Mouse (Mus musculus): ENCODE measurements around the gene Slc22a17. TPM values are rescaled to one million over a fixed set of nuclear protein-coding genes. Genes with fewer than 3 reads are reported as not detected.

The Slc22a17 gene
- total RNA-seq, 1 experiment, result 5.2 TPM

DNA sequence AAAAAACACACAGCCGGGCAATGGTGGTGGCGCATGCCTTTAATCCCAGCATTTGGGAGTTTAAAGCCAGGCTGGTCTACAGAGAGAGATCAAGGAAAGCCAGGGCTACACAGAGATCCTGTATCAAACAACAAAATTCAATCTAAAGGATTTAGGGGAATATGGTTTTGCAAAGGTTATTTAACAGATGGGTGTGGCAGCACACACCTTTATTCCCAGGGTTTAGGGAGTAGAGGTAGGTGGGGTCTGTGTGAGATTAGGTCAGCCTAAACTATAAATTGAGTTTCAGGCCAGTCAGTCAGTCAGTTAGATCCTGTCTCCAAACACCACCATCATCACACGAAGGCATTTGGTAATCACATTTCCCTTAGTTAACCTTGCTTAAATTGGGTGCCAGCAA is 20.7 kb downstream of the Slc22a17 start, which contains the start of gene Pabpn1:
Pabpn1 (plus strand) TSS at position 301 of the 400 bp plus-strand sequence.
- H3K9ac ChIP-seq (ENCODE audit: insufficient read depth, low read depth, low read length, poor library complexity, severe bottlenecking), result peak within 1 kb of the TSS; percentile 25; the same call in 1 of the 2 replicates
- peaks cover 12% of the 10 kb centered on the region for H3K36me3 ChIP-seq (ENCODE audit: control insufficient read depth, insufficient read depth, low read length, poor library complexity, severe bottlenecking)
- peak within 1 kb of the TSS; percentile 31; the same call in 1 of the 2 replicates for H3K27ac ChIP-seq (ENCODE audit: insufficient read depth, low read depth, low read length, poor library complexity, severe bottlenecking)
- peak within 1 kb of the TSS; percentile 28 to 67 for H3K4me3 ChIP-seq (ENCODE audit: insufficient read depth in 1 of 2, low read depth in 1 of 2, low read length in 2 of 2, poor library complexity in 1 of 2, severe bottlenecking in 1 of 2)
- TF ChIP-seq CHD2 (IDR thresholded peaks at IDR 0.05; ENCODE audit: low read depth, low read length), result no peak
- TF ChIP-seq ZNF384 (IDR thresholded peaks at IDR 0.05; ENCODE audit: low read depth, low read length), result no peak
- TF ChIP-seq HCFC1 (IDR thresholded peaks at IDR 0.05; ENCODE audit: borderline replicate concordance, insufficient read depth, low read length), result no peak
- no peak for TF ChIP-seq ZC3H11A (IDR thresholded peaks at IDR 0.05; ENCODE audit: borderline replicate concordance, low read depth, low read length)
- TF ChIP-seq MAFK (IDR thresholded peaks at IDR 0.05; ENCODE audit: insufficient read depth, low read depth, low read length), result no peak
- no peaks in the 10 kb centered on the region for H3K9me3 ChIP-seq (ENCODE audit: control insufficient read depth, insufficient read depth, low read depth, low read length)
- H3K4me1 ChIP-seq (ENCODE audit: control insufficient read depth in 2 of 2, insufficient read depth in 2 of 2, low read length in 2 of 2, poor library complexity in 1 of 2), result peaks cover 5% of the 10 kb centered on the region in 2 experiments
- DNase-seq (ENCODE audit: low read depth, low spot score), result no peak
- in situ Hi-C loops (cut with MboI; ENCODE audit: low sequenced_read_pairs in 2 of 2, unreplicated experiment in 2 of 2), result loop anchor here in 1 of 2 experiments (10.0 kb wide), 1 partner anchor 193 kb away; no protein-coding TSS in a partner anchor

DNA sequence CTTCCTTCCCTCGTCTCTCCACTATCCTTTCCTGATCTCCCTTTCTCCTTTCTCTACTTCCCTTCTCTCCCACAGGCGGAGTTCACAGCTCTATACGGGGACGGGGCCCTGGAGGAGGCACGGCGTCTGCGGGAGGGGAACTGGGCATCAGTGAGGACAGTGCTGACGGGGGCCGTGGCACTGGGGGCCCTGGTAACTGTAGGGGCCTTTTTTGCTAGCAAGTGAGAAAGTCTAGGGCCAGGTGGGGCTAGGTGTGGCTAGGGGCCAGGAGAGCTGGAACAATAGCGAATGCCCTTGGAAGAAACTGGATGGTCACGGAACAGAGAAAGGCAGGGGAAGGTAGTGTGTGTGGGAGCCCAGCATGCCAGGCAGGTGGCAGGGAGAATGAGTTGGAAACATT is 27.6 kb downstream of the Slc22a17 start:
- Histone ChIP-seq H3K4me1 (ENCODE audit: control insufficient read depth in 2 of 2, insufficient read depth in 2 of 2, low read length in 2 of 2, poor library complexity in 1 of 2) (peaks cover 4 to 12% of the 10 kb centered on the region in 2 experiments; a peak in 1 of 4 replicates), H3K36me3 (ENCODE audit: control insufficient read depth, insufficient read depth, low read length, poor library complexity, severe bottlenecking) (no peaks in the 10 kb centered on the region), H3K27ac (ENCODE audit: insufficient read depth, low read depth, low read length, poor library complexity, severe bottlenecking) (no peak overlapping the region), H3K9me3 (ENCODE audit: control insufficient read depth, insufficient read depth, low read depth, low read length) (no peaks in the 10 kb centered on the region), H3K4me3 (ENCODE audit: insufficient read depth in 1 of 2, low read depth in 1 of 2, low read length in 2 of 2, poor library complexity in 1 of 2, severe bottlenecking in 1 of 2) (no peak overlapping the region), H3K9ac (ENCODE audit: insufficient read depth, low read depth, low read length, poor library complexity, severe bottlenecking) (no peak overlapping the region)
- no peak for DNase-seq (ENCODE audit: low read depth, low spot score)
- in situ Hi-C loops (cut with MboI; ENCODE audit: low sequenced_read_pairs in 2 of 2, unreplicated experiment in 2 of 2), result no loop called here
- TF ChIP-seq ZNF384 (IDR thresholded peaks at IDR 0.05; ENCODE audit: low read depth, low read length) (no peak), MAFK (IDR thresholded peaks at IDR 0.05; ENCODE audit: insufficient read depth, low read depth, low read length) (no peak), CHD2 (IDR thresholded peaks at IDR 0.05; ENCODE audit: low read depth, low read length) (no peak), ZC3H11A (IDR thresholded peaks at IDR 0.05; ENCODE audit: borderline replicate concordance, low read depth, low read length) (no peak), HCFC1 (IDR thresholded peaks at IDR 0.05; ENCODE audit: borderline replicate concordance, insufficient read depth, low read length) (no peak)

DNA sequence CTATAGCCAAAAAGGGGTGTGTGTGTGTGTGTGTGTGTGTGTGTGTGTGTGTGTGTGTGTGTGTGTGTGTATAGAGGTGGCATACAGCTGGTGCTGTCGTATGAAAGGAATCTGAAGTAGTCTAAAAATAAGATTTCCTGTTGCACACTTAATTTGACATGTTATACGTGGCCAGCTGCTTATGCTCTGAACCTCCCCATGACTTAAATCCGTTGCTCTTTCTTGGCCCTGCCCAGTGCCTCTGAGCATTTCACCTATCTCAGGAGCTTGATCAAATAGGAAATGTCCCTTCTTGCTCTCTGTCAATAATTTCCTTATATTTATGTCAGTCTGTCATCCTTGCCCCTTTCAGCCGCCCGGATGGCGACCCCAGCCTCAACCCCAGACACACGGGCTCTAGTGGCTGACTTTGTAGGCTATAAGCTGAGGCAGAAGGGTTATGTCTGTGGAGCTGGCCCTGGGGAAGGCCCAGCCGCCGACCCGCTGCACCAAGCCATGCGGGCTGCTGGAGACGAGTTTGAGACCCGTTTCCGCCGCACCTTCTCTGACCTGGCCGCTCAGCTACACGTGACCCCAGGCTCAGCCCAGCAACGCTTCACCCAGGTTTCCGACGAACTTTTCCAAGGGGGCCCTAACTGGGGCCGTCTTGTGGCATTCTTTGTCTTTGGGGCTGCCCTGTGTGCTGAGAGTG is 28.8 kb downstream of the Slc22a17 start:
- H3K9ac ChIP-seq (ENCODE audit: insufficient read depth, low read depth, low read length, poor library complexity, severe bottlenecking), result peak overlapping the region; percentile 84
- no peaks in the 10 kb centered on the region for H3K36me3 ChIP-seq (ENCODE audit: control insufficient read depth, insufficient read depth, low read length, poor library complexity, severe bottlenecking)
- H3K9me3 ChIP-seq (ENCODE audit: control insufficient read depth, insufficient read depth, low read depth, low read length), result no peaks in the 10 kb centered on the region
- TF ChIP-seq ZC3H11A (IDR thresholded peaks at IDR 0.05; ENCODE audit: borderline replicate concordance, low read depth, low read length), result no peak
- no peak for TF ChIP-seq ZNF384 (IDR thresholded peaks at IDR 0.05; ENCODE audit: low read depth, low read length)
- no peak for TF ChIP-seq CHD2 (IDR thresholded peaks at IDR 0.05; ENCODE audit: low read depth, low read length)
- TF ChIP-seq HCFC1 (IDR thresholded peaks at IDR 0.05; ENCODE audit: borderline replicate concordance, insufficient read depth, low read length), result no peak
- TF ChIP-seq MAFK (IDR thresholded peaks at IDR 0.05; ENCODE audit: insufficient read depth, low read depth, low read length), result no peak
- H3K4me3 ChIP-seq (ENCODE audit: insufficient read depth in 1 of 2, low read depth in 1 of 2, low read length in 2 of 2, poor library complexity in 1 of 2, severe bottlenecking in 1 of 2), result peak overlapping the region; percentile 78 to 83
- in situ Hi-C loops (cut with MboI; ENCODE audit: low sequenced_read_pairs in 2 of 2, unreplicated experiment in 2 of 2), result no loop called here
- no peak overlapping the region for H3K27ac ChIP-seq (ENCODE audit: insufficient read depth, low read depth, low read length, poor library complexity, severe bottlenecking)
- H3K4me1 ChIP-seq (ENCODE audit: control insufficient read depth in 2 of 2, insufficient read depth in 2 of 2, low read length in 2 of 2, poor library complexity in 1 of 2), result peaks cover 4 to 12% of the 10 kb centered on the region in 2 experiments; a peak in 1 of 4 replicates
- no peak for DNase-seq (ENCODE audit: low read depth, low spot score)

DNA sequence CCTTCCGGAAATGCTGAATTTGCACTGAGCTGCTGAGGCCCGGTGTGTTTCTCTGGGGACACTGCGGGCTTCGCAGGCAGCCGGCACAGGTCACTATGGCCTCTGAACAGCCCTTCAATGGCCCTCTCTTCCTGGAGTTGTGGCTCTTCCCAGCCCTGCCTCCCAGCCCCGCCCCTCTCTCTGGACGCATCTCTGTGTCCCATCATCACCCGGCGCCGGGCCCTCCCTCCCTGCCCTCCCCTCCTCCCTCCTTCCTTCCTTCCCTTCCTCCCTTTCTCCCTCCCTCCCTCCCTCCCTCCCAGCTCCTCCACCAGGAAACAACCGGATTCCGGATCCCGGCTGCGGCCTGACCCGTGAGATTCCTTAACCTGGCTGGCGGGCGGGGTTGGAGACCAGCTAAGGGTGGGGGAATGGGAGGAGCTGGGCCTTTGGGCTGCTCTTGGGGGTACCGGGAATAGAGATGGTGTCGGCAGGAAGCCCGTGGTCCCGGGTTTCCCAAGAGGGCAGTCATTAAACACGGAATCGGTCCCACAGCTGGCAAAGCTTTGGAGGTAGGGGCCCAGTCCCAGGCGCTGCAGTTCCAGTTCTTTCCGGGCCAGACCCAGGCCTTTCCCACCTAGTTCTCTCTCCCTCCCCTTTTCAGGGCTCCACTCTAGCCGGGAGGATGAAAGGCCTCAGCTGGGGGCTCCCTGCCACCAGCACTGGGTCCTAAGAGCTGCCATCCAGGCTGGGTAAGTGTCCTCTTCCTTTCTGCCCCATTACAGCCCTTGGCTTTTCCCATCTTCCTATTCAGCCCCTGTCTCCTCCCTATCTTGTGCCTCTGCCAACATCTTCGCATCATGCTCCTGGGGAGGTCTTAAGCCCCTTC is 29.5 kb downstream of the Slc22a17 start, which contains the start of the genes Bcl2l2 and Gm20521:
Bcl2l2 (plus strand) TSS at position 224 of the 868 bp plus-strand sequence.
Gm20521 (plus strand) TSS at position 288 of the 868 bp plus-strand sequence.
- Histone ChIP-seq H3K27ac (ENCODE audit: insufficient read depth, low read depth, low read length, poor library complexity, severe bottlenecking) (peak within 1 kb of the TSS; percentile 52; the same call in 1 of the 2 replicates), H3K4me1 (ENCODE audit: control insufficient read depth in 2 of 2, insufficient read depth in 2 of 2, low read length in 2 of 2, poor library complexity in 1 of 2) (peaks cover 4 to 12% of the 10 kb centered on the region in 2 experiments; a peak in 1 of 4 replicates), H3K36me3 (ENCODE audit: control insufficient read depth, insufficient read depth, low read length, poor library complexity, severe bottlenecking) (no peaks in the 10 kb centered on the region), H3K9me3 (ENCODE audit: control insufficient read depth, insufficient read depth, low read depth, low read length) (no peaks in the 10 kb centered on the region), H3K9ac (ENCODE audit: insufficient read depth, low read depth, low read length, poor library complexity, severe bottlenecking) (peak within 1 kb of the TSS; percentile 84), H3K4me3 (ENCODE audit: insufficient read depth in 1 of 2, low read depth in 1 of 2, low read length in 2 of 2, poor library complexity in 1 of 2, severe bottlenecking in 1 of 2) (peak within 1 kb of the TSS; percentile 78 to 83)
- in situ Hi-C loops (cut with MboI; ENCODE audit: low sequenced_read_pairs in 2 of 2, unreplicated experiment in 2 of 2), result no loop called here
- DNase-seq (ENCODE audit: low read depth, low spot score), result peak; percentile 82
- TF ChIP-seq ZC3H11A (IDR thresholded peaks at IDR 0.05; ENCODE audit: borderline replicate concordance, low read depth, low read length) (no peak), HCFC1 (IDR thresholded peaks at IDR 0.05; ENCODE audit: borderline replicate concordance, insufficient read depth, low read length) (0 out of 2 replicates have a peak, but pooled peaks have one; percentile 42)

Measured in ES-E14 (cell line).